Mouse (Mus musculus) hindbrain, embryonic 14.5 days (tissue): ENCODE measurements at regions not wholly inside any gene's neighbourhood (a gene's known extent, or its start where the extent isn't known, plus 50 kb on each side); places are given as distances from the start of the nearest gene placed in this dataset.

ENCODE experiments used
- ATAC-seq: fragments of 200-750 bp; cut with Nextera tagmentation; 2 replicates; pipeline ENCODE4 v1.8.0; 2017; ENCODE audit warnings: moderate number of reproducible peaks, mild to moderate bottlenecking, moderate TSS enrichment, moderate library complexity; ENCODE audit not compliant: low FRiP score
- DNase-seq: peaks from one replicate; pipeline ENCODE4 v3.0.0-alpha.2; 2015; ENCODE audit warnings: low spot score
- H3K27ac ChIP-seq: fragments of 300-500 bp; sonication (generic); 2 replicates; pipeline ENCODE4 v1.5.1; 2014; ENCODE audit warnings: mild to moderate bottlenecking, moderate library complexity
- H3K27me3 ChIP-seq: fragments of 300-500 bp; sonication (generic); 2 replicates; pipeline ENCODE4 v1.6.1; 2014; ENCODE audit warnings: mild to moderate bottlenecking, low read length, mixed read lengths; ENCODE audit not compliant: control insufficient read depth, insufficient read depth
- H3K36me3 ChIP-seq: fragments of 300-500 bp; sonication (generic); replicated peaks from 2 replicates; pipeline ENCODE4 v1.6.1; 2014; ENCODE audit not compliant: control insufficient read depth, insufficient read depth
- H3K4me1 ChIP-seq: fragments of 300-500 bp; sonication (generic); replicated peaks from 2 replicates; pipeline ENCODE4 v1.6.1; 2014; ENCODE audit warnings: antibody characterized with exemption, low read length, mixed read lengths; ENCODE audit not compliant: control insufficient read depth, insufficient read depth
- H3K4me2 ChIP-seq: fragments of 300-500 bp; sonication (generic); replicated peaks from 2 replicates; pipeline ENCODE4 v1.6.1; 2014; ENCODE audit warnings: mild to moderate bottlenecking, moderate library complexity
- H3K4me3 ChIP-seq: fragments of 300-500 bp; sonication (generic); replicated peaks from 2 replicates; pipeline ENCODE4 v1.5.1; 2014; ENCODE audit warnings: mild to moderate bottlenecking, low read length
- H3K9ac ChIP-seq: fragments of 300-500 bp; sonication (generic); 2 replicates; pipeline ENCODE4 v1.6.1; 2014
- H3K9me3 ChIP-seq: fragments of 300-500 bp; sonication (generic); 2 replicates; pipeline ENCODE4 v1.6.1; 2016; ENCODE audit warnings: low read length; ENCODE audit not compliant: control insufficient read depth
- WGBS: fragments of 180-500 bp; shearing (Covaris S2); extraction: QIAGEN DNeasy Blood & Tissue Kit; methylation state at CpG from one replicate; pipeline ENCODE4 v1.1.7; 2014; 5-methylcytosine and 5-hydroxymethylcytosine counted together

GRCm38 (mm10) chr4:142761577-142761976 is 451.2 kb downstream of the Prdm2 start:
- no peaks in the 10 kb centered on the region for H3K4me1 ChIP-seq
- no peaks in the 10 kb centered on the region for H3K36me3 ChIP-seq
- H3K9ac ChIP-seq = no peak overlapping the region
- ATAC-seq = no peak
- no peak overlapping the region for H3K4me2 ChIP-seq
- 78% methylated on average over 8 of the region's 8 CpGs for WGBS
- 0 out of 2 replicates have a peak, but pooled peaks cover 4% of the 10 kb centered on the region for H3K27me3 ChIP-seq
- H3K4me3 ChIP-seq = no peak overlapping the region
- no peaks in the 10 kb centered on the region for H3K9me3 ChIP-seq
- DNase-seq = no peak
- H3K27ac ChIP-seq = 0 out of 2 replicates have a peak overlapping the region, but pooled peaks have one; percentile 5

- ATAC-seq (no peak), DNase-seq (no peak)
- H3K27me3 ChIP-seq = peaks cover 10% of the 10 kb centered on the region; the same call in 1 of the 2 replicates
- H3K27ac ChIP-seq = no peak overlapping the region
- H3K4me1 ChIP-seq = no peaks in the 10 kb centered on the region
- no peak overlapping the region for H3K9ac ChIP-seq
- no peaks in the 10 kb centered on the region for H3K36me3 ChIP-seq
- 87% methylated on average over 3 of the region's 3 CpGs for WGBS
- H3K4me3 ChIP-seq = no peak overlapping the region
- H3K9me3 ChIP-seq = no peaks in the 10 kb centered on the region
- H3K4me2 ChIP-seq = no peak overlapping the region
Measured at GRCm38 (mm10) chr4:142758102-142758501, 454.7 kb downstream of the Prdm2 start.

- no peaks in the 10 kb centered on the region for H3K4me1 ChIP-seq
- 51% methylated on average over 6 of the region's 6 CpGs for WGBS
- H3K9ac ChIP-seq = no peak overlapping the region
- H3K27me3 ChIP-seq = peaks cover 16% of the 10 kb centered on the region; the same call in 1 of the 2 replicates
- H3K9me3 ChIP-seq = no peaks in the 10 kb centered on the region
- no peak overlapping the region for H3K4me3 ChIP-seq
- H3K4me2 ChIP-seq = no peak overlapping the region
- no peak overlapping the region for H3K27ac ChIP-seq
- no peak for DNase-seq
- no peak for ATAC-seq
- H3K36me3 ChIP-seq = no peaks in the 10 kb centered on the region
Measured at GRCm38 (mm10) chr4:142756332-142756731, 456.5 kb downstream of the Prdm2 start.

GRCm38 (mm10) chr4:142749918-142750317 is 462.9 kb downstream of the Prdm2 start:
- Histone ChIP-seq H3K9me3 (no peaks in the 10 kb centered on the region), H3K9ac (no peak overlapping the region), H3K4me3 (no peak overlapping the region), H3K27ac (no peak overlapping the region), H3K4me2 (no peak overlapping the region), H3K27me3 (peaks cover 21% of the 10 kb centered on the region), H3K4me1 (0 out of 2 replicates have a peak, but pooled peaks cover 12% of the 10 kb centered on the region), H3K36me3 (no peaks in the 10 kb centered on the region)
- DNase-seq = peak; percentile 63
- peak; percentile 62 for ATAC-seq
- 17% methylated on average over 8 of the region's 8 CpGs for WGBS

- WGBS = 93% methylated on average over 4 of the region's 4 CpGs
- Histone ChIP-seq H3K4me1 (no peaks in the 10 kb centered on the region), H3K27ac (no peak overlapping the region), H3K27me3 (no peaks in the 10 kb centered on the region), H3K4me2 (no peak overlapping the region), H3K36me3 (no peaks in the 10 kb centered on the region), H3K9me3 (no peaks in the 10 kb centered on the region), H3K9ac (no peak overlapping the region), H3K4me3 (no peak overlapping the region)
- DNase-seq = no peak
- ATAC-seq = no peak
Measured at GRCm38 (mm10) chr4:142723554-142723907, 484.3 kb upstream of the Kazn start.

GRCm38 (mm10) chr4:142722845-142723553 is 483.8 kb upstream of the Kazn start:
- no peak overlapping the region for H3K4me3 ChIP-seq
- no peaks in the 10 kb centered on the region for H3K36me3 ChIP-seq
- no peak for ATAC-seq
- no peak overlapping the region for H3K27ac ChIP-seq
- no peak for DNase-seq
- no peaks in the 10 kb centered on the region for H3K9me3 ChIP-seq
- 66% methylated on average over 3 of the region's 3 CpGs for WGBS
- no peaks in the 10 kb centered on the region for H3K27me3 ChIP-seq
- no peak overlapping the region for H3K9ac ChIP-seq
- no peak overlapping the region for H3K4me2 ChIP-seq
- no peaks in the 10 kb centered on the region for H3K4me1 ChIP-seq

GRCm38 (mm10) chr4:142701606-142702005 is 462.4 kb upstream of the Kazn start:
- Histone ChIP-seq H3K27ac (no peak overlapping the region), H3K4me3 (no peak overlapping the region), H3K9me3 (no peaks in the 10 kb centered on the region), H3K4me2 (no peak overlapping the region), H3K9ac (no peak overlapping the region), H3K27me3 (no peaks in the 10 kb centered on the region), H3K36me3 (no peaks in the 10 kb centered on the region), H3K4me1 (no peaks in the 10 kb centered on the region)
- no peak for DNase-seq
- ATAC-seq = no peak
- WGBS = 89% methylated on average over 5 of the region's 5 CpGs

GRCm38 (mm10) chr4:142694926-142695325 is 455.7 kb upstream of the Kazn start:
- DNase-seq (no peak), ATAC-seq (no peak)
- Histone ChIP-seq H3K27ac (no peak overlapping the region), H3K27me3 (no peaks in the 10 kb centered on the region), H3K4me1 (no peaks in the 10 kb centered on the region), H3K9me3 (no peaks in the 10 kb centered on the region), H3K4me3 (no peak overlapping the region), H3K36me3 (no peaks in the 10 kb centered on the region), H3K9ac (no peak overlapping the region), H3K4me2 (no peak overlapping the region)
- WGBS = 44% methylated on average over 13 of the region's 13 CpGs

GRCm38 (mm10) chr4:142688241-142688640 is 449.0 kb upstream of the Kazn start:
- Histone ChIP-seq H3K4me3 (no peak overlapping the region), H3K27me3 (no peaks in the 10 kb centered on the region), H3K9ac (no peak overlapping the region), H3K36me3 (no peaks in the 10 kb centered on the region), H3K9me3 (no peaks in the 10 kb centered on the region), H3K27ac (no peak overlapping the region), H3K4me2 (no peak overlapping the region), H3K4me1 (no peaks in the 10 kb centered on the region)
- ATAC-seq (no peak), DNase-seq (no peak)
- 86% methylated on average over 6 of the region's 6 CpGs for WGBS

- Histone ChIP-seq H3K9ac (no peak overlapping the region), H3K4me2 (no peak overlapping the region), H3K4me1 (no peaks in the 10 kb centered on the region), H3K27me3 (no peaks in the 10 kb centered on the region), H3K9me3 (no peaks in the 10 kb centered on the region), H3K27ac (no peak overlapping the region), H3K4me3 (no peak overlapping the region), H3K36me3 (no peaks in the 10 kb centered on the region)
- ATAC-seq (no peak), DNase-seq (no peak)
- 97% methylated on average over 4 of the region's 4 CpGs for WGBS
Measured at GRCm38 (mm10) chr4:142677426-142677825, 438.2 kb upstream of the Kazn start.
